Mouse (Mus musculus) cerebellum, postnatal 4 days (tissue): ENCODE data around the gene Pip4k2c.

Experiments used
- DNase-seq, 2 experiments: peaks; one replicate each; pipeline ENCODE4 v3.0.0; 2022; ENCODE audit warnings: low spot score in 2 of 2, mixed read lengths in 1 of 2

The Pip4k2c gene

DNA sequence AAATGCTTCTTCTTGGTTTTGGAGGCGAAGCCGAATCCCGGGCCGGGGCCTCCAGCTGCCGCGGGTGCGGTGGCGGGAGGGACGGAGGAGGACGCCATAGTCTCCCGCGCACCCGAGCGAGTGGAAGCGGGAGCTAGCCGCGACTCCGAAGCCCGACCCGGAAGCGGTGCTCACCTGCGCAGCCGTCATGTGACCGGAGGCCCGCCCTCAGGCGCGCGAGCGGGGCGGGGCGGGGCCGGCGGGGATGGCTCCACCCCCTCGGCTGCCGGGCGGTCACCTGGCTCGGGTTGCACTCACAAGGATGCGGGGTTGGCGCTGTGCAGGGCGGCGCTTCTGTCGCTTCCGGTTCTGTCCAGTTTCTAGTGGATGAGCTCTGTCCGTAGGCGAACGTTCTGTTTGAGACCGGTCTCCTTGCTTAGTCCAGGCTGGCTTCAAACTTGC, at the start of gene Pip4k2c:
TSS of gene Pip4k2c (minus strand) at position 172 of the 441 bp plus-strand sequence.
- peak; percentile 70 to 77 for DNase-seq

- DNase-seq: no peak
Measured at GRCm38 (mm10) chr10:127258489-127258888, 47.1 kb upstream of the Pip4k2c start.

DNA sequence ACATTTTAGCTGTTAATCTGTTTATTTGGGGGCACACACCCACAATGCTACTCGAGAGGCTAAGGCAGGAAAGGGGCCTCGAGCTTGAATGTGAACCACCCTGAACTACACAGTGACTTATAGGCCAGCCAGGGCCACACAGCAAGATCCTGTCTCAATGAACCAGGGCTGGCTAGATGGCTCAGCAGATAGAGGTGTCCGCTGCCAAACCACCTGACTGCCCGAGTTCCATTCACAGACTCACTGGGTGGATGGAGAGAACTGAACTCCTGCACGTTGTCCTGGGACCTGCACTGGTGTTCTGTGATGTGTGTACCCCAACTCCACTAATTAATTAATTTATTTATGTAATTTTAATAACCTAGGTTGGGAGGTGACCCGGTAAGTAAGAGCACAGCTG, 46.4 kb upstream of the Pip4k2c start:
- no peak for DNase-seq

DNA sequence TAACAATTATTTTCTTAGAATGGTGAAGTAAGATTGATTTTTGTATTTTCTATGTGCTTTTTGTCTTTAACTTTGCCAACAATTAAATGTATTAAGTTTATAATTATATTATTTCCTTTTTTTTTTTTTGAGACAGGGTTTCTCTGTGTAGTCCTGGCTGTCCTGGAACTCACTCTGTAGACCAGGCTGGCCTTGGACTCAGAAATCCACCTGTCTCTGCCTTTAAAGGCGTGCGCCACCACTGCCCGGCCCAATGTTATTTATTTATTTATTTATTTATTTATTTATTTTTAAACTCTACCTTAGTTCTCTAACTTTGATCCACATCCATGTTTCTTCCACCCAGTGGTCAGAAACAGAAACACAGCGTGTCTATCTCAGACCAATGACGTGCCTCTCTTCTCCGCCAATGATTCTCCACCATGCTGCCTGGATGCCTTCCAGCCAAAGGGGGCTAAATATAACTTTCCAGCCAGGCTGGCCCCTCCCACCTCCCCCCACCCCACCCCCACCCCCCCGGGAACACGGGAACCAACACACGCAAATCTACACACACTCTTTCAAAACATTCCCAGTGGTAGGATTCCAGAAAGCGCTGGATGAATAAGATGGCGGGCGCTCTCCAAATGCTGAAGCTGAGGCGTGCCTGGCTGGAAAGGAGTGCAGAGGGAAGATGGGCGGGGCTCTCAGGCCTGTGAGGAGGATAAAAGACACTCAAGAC, 44.4 kb upstream of the Pip4k2c start:
- DNase-seq: no peak

DNA sequence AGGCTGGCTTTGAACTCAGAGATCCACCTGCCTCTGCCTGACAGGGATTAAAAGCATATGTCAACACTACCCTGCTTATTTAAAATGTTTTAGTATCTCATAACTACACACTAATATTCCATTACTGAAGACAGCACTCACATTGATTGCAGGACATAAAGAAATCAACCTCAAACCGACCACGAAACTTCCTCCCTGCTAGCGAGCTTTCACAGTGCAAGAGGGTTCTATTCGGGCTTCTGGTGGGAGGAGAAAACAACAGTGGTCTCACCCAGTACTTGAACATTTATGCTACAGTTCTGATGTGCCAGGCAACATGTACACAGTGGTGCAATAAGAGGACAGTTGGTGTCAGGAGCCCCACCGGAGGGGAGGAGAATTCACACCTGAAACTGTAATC, 39.4 kb upstream of the Pip4k2c start:
- DNase-seq: no peak

DNA sequence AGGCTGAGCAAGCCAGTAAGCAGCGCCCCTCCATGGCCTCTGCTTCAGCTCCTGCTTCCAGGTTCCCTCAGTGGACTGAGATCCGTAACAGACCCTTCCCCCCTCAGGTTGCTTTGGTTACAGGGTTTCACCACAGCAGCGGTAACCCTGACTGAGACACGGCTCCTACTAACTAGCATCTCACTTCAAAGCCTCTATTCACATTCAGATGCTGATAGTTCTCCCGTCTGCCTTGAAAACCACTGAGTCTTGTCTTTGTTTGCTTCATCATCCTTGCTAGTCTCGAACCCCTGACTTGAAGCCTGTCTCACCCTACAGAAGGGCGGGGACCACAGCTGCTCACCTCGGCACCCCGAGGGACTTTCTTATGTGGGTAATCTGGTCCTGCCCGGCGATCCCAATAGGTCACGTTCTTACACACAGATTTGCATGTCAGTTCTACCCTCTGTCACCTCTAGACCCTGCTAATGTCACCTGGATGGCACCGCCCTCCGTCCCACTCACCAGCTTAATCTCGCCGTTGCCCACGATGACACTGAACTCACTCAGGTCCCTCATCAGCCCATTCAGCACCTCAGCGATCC, 26.9 kb upstream of the Pip4k2c start:
- DNase-seq: no peak

GRCm38 (mm10) chr10:127236541-127236940, 25.2 kb upstream of the Pip4k2c start:
- DNase-seq: no peak

DNA sequence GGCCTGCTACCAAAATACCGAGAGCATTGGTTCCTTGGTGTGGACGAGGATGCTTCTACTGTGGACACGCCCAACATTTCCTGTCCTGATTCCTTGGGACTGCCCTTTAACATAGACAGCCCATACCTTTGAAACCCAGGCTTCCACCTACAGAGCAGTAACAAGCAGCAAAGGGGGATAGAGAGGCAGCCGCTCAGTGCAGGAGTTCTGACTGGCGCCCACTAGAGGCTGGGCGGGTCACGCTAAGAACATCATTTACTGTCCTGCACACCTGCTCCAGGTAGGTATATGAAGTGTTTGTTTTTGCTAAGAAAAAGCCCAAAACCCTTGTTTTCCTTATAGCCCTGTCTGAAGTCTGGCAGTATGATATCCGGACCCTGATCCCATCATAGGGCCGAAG, 21.8 kb upstream of the Pip4k2c start:
- DNase-seq: no peak

DNA sequence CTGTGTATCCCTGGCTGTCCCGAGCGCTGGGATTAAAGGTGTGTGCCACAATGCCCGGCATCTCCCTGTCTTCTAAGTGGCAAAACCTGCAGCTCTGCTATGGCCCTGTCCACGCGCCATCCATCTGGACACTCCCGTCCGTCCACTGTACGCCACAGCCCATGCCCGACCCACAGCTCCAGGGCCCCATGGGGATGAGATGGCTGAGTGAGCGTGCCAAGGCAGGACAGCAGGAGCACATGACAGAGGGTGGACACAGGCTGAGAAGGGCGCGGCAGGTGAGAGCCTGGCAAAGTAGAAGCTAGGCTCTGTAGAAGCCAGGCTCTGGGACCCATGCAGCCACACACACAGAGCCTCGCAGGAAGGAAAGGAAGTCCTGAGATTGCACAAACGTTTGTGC, 20.4 kb upstream of the Pip4k2c start:
- no peak for DNase-seq

- no peak for DNase-seq
Measured at GRCm38 (mm10) chr10:127230693-127231092, 19.3 kb upstream of the Pip4k2c start.

DNA sequence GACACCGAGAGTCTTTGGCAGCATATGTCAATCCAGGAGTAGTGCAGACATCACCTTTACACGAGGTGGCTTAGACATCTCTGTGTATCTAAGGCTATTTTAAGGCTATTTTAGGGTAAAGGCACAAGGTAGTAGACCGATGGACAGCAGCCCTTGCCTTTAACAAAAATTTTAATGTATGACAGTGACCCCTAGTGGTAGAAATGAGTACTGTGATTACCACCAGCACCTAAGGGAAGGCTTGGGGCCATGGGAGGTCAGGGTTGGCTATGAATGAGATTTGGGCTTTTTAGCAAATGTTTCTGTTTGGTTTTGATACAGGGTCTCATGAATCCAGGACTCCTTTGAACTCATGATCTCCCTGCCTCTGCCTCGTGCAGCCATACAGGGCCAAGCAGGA, 17.5 kb upstream of the Pip4k2c start:
- peak in 1 of 2 experiments; percentile 36 for DNase-seq

DNA sequence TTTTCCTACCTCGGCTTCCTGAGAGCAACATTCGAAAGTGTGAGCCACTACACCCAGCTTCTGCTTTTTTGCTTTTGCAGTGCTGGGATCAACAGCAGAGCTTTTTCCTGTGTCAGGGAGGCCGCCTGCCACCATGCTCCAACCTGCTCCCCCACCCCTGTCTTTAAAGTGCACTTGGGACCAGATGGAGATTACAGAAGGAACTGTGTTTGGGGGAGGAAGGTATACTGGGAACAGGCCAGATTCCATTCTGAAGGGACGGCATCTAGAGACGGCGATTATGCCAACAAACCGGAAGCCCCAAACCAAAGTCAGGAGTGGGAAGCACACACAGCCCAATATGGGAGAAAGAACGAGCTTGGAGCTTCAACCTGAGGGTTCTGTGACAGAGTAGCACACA, 15.8 kb upstream of the Pip4k2c start:
- DNase-seq: no peak

- no peak for DNase-seq
Measured at GRCm38 (mm10) chr10:127226318-127226895, 15.0 kb upstream of the Pip4k2c start.

GRCm38 (mm10) chr10:127225732-127226131, 14.3 kb upstream of the Pip4k2c start:
- no peak for DNase-seq

DNA sequence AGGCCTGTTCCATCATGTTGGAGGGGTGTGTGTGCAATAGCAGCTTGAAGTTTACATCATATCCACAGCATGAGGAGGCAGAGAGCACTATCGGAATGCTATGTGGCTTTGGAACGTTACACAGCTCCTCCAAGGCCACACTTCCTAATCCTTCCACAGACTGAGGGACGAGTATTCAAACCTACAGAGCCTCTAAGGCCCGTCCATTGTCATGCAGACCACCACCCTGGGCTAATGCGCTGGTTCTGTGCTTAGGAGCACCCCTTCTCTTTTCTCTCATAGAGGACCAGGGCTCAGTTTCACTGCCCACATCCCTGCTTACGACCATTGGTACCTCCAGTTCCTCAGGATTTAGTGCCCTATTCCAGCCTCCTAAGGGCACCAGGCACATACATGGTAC, 13.8 kb upstream of the Pip4k2c start:
- no peak for DNase-seq

- DNase-seq: no peak
Measured at GRCm38 (mm10) chr10:127218339-127218738, 7.0 kb upstream of the Pip4k2c start.

DNA sequence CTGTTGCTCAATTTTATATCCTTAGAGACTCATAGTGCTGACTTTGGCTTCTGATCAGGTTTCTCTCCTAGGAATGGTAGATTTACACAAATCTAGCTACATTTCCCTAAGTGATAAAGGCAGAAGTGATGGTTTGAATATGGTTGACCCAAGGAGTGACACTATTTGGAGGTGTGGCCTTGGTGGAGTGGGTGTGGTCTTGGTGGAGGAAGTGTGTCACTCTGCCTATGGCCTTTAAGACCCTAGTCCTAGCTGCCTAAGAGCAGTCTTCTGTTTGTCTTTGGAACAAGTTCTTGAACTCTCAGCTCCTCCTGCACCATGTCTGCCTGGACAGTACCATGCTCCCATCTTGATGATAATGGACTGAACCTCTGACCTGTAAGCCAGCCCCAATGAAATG, 5.8 kb upstream of the Pip4k2c start:
- DNase-seq: no peak

DNA sequence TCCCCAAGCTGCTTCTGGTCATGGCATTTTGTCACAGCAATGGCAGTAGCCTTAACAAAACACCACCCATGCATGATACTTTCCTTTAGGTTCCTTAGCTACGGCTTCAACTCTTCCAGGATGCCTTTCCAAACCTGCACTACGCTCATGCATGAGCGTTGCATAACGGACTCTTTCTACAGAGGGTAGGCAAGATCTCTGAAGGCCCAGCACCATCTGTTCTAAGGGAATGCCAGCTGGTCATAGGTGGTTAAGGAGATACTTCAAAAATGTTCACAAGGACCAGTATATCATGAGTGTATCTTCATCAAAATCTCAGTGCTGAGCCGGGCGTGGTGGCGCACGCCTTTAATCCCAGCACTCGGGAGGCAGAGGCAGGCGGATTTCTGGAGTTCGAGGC, 5.1 kb upstream of the Pip4k2c start:
- no peak for DNase-seq

- no peak for DNase-seq
Measured at GRCm38 (mm10) chr10:127214422-127214803, 3.0 kb upstream of the Pip4k2c start.

DNA sequence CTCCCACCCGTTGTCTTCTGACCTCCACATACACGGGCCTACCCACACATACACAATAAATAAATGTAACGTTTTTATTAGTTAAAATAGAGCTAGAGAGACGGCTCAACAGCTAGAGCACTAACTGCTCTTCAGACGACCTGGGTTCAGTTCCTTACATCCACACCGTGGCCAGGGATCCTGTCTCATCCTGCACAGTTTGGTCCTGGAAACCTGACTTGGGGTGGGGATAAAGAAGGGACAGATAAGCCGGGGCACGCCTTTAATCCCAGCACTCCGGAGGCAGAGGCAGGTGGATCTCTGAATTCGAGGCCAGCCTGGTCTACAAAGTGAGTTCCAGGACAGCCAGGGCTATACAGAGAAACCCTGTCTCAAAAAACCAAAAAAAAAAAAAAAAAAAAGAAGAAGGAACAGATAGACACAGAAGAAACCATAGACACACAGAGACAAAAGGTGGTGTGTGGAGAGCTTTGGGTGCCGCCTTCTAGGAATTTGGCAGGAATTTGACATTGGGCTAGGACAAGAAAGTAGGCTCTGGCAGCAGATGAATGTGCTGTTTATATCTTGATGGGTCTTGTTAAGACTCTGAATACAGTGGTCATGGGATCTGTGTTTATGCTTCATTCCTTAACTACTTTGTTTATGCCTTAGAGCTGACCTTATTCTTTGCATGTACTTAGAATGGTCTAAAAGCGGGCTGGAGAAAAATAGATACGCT, 2.5 kb upstream of the Pip4k2c start:
- no peak for DNase-seq

DNA sequence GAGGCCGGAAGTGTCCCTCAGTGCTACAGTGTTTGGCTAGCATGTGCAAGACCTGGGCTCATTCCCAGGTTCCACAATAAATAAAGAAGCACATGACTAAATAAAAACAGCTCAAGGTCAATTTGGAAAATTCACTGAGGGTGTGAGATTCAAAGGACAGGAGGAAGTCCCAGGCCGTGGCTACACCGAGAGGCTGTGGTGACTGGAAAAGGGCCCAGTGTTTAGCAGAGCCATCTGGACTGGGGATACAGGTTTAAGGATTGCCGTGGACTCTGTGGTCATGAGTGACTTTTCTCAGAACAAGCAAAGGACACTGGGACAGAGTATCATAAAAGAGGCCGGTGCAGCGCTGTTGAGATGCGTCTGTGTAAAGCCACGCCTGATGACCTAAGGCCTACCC, 1.9 kb upstream of the Pip4k2c start:
- no peak for DNase-seq

DNA sequence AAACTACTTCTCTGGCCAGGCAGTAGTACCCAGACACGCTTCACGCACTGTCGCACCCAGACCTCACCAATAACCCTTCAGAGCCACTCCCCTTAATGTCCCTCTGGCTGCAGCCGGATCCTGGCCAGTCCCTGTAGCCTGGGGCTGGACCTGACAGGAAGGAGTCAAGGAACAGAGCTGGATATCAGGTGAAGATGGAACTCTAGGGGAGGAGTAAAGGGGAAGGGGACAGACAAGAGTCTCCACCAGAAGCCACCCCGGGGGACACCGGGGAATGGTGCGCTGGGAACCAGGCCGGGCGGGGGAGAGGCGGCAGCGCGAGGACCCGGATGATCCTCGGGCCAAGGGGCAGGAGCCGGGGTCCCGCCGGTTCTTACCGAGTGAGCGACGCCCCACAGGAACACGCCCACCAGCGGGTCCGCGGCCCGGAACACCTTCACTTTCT, 402 bp downstream of the Pip4k2c start:
- no peak for DNase-seq
